Mouse (Mus musculus) G1E-ER4 (cell line): Measurements from ENCODE around the gene Pde11a. TPM values are rescaled to one million over a fixed set of nuclear protein-coding genes. Genes with fewer than 3 reads are reported as not detected.

ENCODE experiments used
- GATA1 ChIP-seq: IDR thresholded peaks from one replicate; pipeline ENCODE4 v1.8.0; 2012; ENCODE audit warnings: low read length, inconsistent platforms
- polyA plus RNA-seq: library from polyadenylated mRNA; stranded (reverse); fragments of >175 nt; gene quantifications from 2 replicates; pipeline ENCODE4 v1.2.3, GENCODE M21; 2012

Pde11a gene
- polyA plus RNA-seq, 1 experiment, result 0.05 TPM

DNA sequence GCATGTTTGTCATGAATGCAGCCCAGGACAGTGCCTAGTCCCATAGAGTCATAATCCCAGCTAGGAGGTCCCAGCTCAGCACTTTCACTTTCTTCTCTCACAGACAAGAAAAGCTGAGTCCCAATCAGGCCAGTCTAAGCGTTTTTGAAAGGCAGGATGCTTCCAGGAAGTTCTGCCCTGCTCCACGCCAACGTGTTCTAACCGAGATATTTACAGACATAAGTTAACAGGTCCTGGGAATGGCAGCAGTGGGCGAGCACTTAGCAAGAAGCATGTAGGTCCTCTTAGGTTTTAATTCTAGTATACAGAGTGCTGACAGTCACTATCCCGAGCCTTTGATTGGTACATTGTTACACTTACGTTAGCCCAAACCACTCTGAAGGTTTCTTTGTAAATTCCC lies 273.3 kb downstream of the Pde11a start:
- TF ChIP-seq GATA1, result no peak

DNA sequence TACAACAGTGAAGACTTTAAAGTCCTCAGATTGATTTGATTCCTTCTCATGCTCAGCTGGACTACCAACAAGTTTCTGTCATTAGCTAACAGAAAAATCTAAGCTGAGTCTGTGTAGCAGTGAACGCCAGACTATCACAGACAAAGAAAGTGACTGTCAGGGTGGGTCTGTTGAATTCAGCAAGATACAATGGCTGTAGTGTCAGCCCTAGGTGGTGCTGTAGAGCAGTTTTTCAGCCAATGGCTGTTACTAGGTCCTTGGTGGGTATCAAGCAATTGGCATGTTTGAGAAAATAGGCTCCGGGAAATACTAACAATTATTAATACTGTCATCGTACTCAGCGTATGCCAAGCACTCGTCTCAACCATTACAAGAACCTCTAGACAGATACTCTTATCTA lies 274.5 kb downstream of the Pde11a start:
- no peak for TF ChIP-seq GATA1

DNA sequence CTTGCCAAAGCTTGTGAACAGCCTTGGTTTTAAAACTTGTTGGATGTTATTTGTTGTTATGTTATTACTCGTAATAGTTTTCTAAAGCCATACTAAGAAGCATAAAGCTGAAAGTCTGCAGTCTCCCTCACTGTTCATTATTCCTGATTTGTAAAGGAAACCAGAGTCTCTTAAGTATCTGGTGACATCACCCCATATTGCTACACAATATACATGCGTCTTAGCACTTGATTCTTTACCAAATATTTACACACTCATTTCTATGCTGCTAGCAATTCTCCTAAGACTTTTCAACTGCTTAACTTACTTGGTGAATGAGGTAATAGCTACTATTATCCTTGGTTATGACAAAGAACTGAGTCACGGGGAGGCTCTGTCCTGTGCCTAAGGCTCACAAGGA lies 278.4 kb downstream of the Pde11a start:
- TF ChIP-seq GATA1, result no peak

DNA sequence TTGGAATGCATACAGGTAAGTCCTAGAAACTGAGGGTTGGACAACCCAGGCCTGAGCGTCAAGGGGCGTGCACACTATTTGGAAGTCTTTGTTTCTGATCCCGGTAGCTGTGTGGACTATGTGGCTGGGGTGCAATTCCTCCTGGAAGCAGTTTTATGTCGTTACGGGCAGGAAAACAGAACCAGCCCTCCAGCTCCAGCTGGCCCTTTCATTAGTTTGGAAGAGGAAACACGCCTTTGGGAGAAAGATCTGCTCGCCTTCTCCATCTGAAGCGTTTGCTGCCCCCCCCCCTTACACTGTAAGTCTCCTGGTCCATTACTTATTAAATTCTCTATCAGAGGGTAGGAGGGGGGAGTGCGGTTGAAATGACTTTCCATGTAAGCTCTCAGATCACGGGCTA lies 279.0 kb downstream of the Pde11a start:
- no peak for TF ChIP-seq GATA1

DNA sequence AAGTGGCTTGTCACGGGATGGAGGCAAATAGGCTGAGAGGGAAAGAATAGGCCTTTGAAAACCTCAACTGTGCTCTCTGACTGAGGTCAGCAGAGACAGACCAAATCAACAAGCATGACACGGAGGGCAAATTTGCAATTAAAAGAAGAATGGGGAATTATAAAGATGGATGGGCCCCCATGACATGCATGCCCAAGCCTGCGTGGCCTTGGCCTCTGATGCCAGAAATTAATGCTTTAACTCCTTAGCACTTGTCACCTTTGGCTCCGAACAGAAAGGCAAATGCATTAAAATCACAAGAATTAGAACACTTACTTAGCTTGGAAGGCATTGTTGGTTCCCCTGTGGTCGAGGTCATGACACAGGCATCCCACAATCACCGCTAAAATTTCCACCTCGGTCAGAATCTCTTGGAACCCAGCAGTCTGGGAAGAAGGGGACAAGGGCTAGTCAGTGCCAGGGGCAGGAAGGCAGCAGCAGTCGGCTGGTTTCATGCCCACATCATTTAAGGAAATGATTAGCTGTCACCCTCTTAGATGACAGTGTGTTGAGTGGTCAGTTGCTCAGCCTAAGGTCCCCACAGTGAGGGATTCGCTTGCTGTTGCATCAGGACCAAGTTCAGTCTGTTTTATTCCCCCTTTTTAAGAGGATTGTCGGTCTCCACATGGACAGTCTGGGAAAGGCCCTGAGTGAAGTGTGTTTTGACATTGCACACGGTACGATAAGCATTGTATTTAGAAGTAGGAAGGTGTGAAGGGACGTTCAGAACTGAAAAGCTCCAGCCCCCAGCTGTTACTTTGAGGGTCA lies 279.7 kb downstream of the Pde11a start:
- no peak for TF ChIP-seq GATA1

DNA sequence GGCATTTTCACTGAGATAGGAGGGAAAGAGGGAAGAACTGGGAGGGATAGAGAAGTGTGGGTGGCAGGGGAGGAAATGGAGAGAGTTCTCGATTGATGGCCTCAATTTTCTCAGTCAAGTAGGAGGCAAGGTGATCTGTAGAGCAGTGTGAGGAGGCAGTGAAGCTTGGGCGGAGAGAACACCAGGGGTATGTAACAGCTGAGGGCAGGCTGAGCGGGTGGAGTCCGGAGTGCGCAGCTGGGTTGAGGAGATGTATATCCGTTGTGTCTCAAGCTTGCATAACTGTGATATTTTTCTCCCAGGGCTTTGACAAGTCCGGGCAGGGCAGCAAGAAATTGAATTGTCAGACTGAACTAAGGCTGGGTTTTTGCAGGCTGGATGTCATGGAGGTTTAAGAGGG lies 281.0 kb downstream of the Pde11a start:
- no peak for TF ChIP-seq GATA1

DNA sequence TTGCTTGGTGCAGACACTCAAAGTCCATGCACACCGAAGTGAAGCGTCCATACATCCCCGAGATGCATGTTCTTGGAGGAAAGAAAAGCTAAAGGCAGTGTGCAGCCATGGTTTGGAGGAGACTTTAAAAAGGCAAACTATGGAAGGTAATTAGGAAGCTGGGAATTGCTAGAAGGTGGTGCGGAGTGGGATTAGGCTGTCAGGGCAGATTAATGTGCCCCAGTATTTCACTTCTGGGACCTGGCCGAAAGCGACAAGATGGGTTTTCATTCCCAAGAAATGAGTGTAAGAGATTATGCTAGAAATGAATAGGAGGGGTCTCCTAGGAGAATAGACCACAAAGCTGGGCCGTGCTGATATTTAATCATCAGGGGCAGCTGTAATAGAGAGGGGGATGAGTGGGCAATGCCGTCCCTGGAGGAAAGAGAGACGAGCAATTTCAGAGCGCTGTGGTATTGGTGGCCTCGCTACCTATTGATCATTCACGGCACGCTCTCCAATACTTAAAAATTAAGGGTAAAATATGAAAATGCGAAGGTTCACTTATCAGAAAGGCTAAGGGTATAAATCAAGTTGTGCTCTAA lies 284.7 kb downstream of the Pde11a start:
- no peak for TF ChIP-seq GATA1

DNA sequence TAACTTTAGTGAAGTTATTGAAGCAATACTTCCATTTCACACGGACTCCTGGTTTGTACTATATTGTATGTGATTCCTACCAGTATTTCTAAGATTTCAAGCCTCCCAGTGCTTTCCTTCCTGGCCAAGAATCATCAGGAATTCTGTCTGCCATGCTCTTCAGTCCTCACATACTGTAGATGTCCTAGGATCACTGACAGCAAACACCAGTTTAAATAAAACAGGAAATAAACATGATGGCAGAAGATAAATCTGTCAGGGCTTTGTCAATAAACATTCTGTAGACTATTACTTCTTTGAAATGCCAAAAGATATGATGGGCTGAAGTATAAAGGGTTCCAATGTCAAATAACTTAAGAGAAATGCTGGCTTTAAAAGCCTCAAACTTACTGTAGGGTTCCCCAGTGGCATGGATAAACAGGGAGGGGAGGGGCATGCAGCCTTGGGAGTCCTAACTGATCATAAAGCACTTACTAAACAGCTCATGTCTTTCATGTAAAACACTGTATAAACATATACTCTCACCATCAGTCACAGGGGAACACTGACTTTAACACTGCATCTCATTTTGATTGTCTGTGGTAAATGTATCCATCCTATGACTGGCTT lies 285.6 kb downstream of the Pde11a start:
- no peak for TF ChIP-seq GATA1

DNA sequence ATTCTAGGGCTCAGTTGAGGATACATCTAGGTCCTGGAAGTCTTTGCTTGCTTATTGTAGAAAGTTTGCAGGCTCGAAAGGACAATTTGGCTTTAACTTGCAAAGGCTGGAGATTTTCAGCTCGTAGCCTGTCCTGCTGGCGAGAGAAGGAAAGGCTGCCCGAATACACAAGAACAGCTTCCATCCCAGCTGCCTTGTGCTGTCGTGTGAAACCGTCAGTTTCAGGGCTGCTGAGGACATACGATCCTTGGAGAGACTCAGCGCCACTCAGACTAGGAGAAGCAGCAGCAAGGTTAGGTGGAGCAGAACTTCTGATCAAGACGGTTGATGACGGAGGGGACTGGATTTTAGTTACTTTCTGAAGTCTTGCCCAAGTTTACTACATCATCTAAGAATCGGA lies 287.2 kb downstream of the Pde11a start:
- no peak for TF ChIP-seq GATA1

DNA sequence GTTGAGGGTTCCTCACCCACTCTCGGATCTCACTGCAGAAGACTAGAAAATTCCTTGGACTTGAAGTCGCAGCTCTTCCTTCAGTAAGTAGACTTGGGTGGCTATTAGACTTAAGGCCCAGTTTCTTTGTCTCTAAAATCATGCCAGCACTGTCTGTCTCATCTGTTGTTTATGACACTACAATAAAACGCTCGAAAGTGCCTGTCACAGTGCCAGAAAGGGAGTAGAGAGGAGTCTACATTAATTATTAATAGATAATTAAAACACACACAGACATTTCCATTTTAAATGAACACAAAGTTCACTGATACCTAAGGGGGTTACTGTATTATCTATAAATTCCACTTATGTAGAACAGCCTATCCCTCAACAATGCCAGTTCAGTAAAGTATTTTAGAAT lies 287.7 kb downstream of the Pde11a start:
- no peak for TF ChIP-seq GATA1

DNA sequence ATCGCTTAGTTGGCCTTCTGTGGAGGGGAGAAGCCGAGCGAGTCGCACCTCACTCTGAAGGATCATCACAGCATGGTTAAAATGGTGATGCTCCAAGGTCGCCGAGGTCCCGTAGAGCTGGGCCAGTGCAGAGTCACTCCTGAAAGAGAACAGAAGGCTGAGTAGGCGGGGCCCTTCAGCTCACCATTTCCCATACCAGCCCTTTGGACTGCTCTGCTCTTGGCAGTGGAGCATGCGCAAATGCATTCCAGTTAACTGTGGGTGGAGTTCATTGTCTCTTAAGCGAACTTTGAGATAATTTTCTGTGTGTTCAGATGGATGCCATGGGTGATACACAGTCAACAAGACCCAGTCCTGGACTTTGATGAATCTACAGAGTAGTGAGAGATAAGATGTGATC lies 288.5 kb downstream of the Pde11a start:
- TF ChIP-seq GATA1, result no peak

DNA sequence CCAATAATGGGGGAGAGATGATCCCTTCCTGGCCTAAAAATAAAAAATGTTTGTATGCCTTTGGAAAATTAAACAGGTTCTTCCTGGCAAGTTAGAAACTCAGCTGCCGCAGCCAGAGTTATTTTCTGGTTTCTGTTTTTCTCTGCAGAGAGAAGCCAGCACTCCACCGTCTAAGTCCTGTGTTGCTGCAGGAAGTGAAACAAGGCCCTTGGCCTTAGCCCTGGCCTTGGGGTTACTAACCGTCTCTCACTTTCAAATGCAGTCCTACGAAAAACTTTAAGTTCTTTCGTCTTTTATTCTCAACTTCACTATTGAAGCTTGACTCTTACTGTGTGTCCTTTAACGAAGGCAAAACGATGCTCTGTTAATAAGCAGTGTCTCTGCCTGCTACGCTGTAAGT lies 289.0 kb downstream of the Pde11a start:
- no peak for TF ChIP-seq GATA1

DNA sequence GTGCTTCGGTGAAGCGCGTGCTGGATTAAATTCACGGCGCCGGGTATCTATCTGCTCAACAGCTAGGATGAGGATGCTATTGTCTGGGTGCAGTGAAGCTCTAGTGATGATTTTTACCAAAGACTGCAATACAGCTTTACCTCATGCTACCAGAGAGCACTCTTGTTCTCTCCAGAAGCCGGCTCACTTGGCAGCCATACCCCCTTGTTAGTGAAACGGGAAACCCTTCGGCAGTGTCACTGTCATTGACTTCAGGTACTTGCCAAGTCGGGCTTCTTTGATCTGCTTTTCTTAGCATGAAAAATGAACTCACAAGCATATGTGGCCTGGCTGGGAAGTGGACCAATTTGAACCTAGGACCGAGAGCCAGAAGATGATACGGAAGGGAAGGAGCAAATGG lies 290.8 kb downstream of the Pde11a start:
- no peak for TF ChIP-seq GATA1

DNA sequence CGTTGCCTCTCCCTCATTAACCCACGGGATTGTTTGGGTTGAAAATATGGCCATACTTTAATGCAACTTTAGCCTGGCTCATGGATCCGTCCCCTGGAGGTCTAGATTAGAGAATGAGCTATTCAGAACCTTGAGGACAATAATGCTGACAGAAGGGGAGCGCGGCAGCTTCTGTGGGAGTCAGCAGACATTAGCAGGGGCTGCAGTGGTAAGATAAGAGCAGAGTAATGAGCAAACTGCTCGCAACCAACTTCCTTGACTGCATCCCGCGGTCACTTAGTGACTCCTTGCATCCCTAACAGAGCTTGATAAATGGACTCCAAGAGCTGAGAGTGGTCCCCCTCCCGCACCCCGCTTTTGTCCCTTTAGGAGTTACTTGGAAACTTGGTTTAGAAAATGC lies 296.4 kb downstream of the Pde11a start:
- no peak for TF ChIP-seq GATA1

DNA sequence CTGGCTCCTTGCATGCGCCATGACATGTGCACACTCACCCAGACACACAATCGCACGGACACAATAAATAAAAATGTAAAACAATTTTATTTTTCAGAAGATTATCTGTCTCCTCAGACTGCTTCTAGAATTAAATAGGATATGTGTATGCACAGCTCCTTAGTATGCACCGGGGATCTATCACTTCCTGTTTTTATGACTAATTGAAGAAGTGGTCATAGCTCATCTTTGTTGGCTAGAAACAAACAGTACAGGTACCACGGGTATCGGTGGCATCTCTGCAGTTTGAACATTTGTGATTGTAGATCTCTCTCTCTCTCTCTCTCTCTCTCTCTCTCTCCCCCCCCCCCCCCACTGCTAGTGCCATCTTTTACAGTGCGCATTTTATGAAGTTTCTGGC lies 298.5 kb downstream of the Pde11a start:
- no peak for TF ChIP-seq GATA1

DNA sequence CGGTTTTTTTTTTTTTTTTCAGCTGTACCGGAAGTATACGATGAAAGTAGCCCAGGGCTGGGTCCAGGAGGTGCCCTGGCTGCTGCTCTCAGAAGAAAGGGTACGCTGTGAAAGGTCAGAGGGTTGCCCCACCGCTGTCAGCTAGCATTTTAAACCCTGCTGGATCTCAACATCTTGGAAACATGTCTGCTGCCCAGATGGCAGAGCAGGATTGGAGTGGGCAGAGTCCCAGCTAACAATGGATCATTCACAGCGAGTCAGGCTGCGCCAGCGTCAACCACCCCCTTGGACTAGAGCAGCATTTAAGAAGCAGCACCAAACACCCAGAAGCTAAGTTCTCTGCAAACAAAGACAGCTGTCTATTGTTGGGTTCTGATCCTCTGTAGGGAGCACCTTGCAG lies 308.5 kb downstream of the Pde11a start:
- no peak for TF ChIP-seq GATA1

DNA sequence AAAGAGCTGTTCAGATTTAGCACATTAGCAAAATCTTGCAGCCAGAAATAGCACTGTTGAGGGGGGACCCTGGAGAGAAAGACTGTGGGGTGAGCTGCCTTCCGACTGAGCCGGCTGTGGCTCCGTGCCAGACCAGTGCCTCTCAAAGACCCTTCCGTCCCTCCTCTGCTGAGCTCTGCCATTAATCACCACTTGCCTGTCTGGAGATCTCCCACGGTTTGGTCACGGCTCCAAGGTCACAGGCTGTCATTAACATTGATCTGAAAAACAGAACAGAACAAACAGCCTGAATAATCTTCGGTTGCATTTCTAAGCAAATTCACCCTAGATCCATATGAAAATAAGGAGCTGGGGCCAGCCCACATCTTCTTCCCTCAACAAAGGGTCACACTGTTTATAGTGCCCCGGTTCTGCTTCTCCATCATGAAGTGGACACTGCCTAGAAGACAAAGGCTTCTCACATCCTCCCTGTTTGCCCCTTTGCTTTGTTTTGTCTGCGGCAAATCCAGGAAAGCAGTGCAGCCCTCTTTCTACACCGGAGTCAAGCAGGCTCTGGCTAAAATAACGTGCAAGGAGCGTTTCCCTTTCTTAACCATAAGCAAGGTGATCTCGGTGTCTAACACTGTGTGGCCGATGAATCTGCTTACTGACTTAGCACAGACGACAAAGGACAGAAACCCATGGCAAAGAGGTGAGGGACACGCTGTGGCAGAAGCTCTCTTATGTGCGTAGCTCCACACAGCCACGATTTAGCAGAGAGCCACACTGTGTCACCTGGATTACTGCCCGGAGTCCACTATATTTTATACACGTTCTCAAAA lies 309.3 kb downstream of the Pde11a start:
- TF ChIP-seq GATA1, result no peak
